Mouse (Mus musculus): ENCODE results near the gene Tcam1. TPM values are rescaled to one million over a fixed set of nuclear protein-coding genes. Genes with fewer than 3 reads are reported as not detected.

Gene Tcam1
- polyA plus RNA-seq, 1 experiment from 2014 or later = 0.10 TPM

DNA sequence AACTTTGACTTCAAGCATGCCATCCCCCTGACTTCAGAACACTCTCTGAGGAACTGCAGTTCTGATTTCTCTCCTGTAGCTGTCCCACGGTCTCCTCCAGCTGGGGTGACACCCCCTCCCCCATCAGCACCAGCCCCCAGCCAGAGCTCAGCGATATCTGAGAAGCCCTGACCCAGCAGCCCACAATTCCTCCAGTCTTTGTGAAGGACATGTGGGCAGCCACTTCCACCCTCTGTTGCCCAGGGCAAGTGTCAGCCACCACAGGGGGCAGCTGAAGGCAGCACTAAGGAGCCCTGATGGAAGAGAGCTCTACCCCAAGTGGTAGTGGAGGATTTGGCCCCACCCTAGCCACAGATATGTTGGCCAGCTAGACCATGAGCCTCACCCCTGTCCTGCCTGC is 57.6 kb downstream of the Tcam1 start:
- Histone ChIP-seq H3K9ac (ENCODE audit: low read length) (no peak overlapping the region), H3K27me3 (ENCODE audit: control insufficient read depth, insufficient read depth, low read length) (no peaks in the 10 kb centered on the region), H3K36me3 (ENCODE audit: control insufficient read depth, insufficient read depth, low read length) (no peaks in the 10 kb centered on the region), H3K4me2 (replicated peaks; ENCODE audit: low read depth) (no peak overlapping the region), H3K27ac (replicated peaks) (no peak overlapping the region), H3K4me1 (replicated peaks; ENCODE audit: control insufficient read depth, insufficient read depth) (no peaks in the 10 kb centered on the region), H3K9me3 (ENCODE audit: control insufficient read depth, low read length) (no peaks in the 10 kb centered on the region), H3K4me3 (ENCODE audit: low read depth, low read length) (no peak overlapping the region)
- WGBS = 9% methylated on average over 2 of the region's 2 CpGs
- ATAC-seq (ENCODE audit: low FRiP score, low TSS enrichment) (no peak), DNase-seq (ENCODE audit: low spot score) (no peak)
- TF ChIP-seq EP300 (optimal IDR thresholded peaks at IDR 0.05) (no peak), CTCF (IDR thresholded peaks at IDR 0.05; ENCODE audit: low read depth) (no peak)

DNA sequence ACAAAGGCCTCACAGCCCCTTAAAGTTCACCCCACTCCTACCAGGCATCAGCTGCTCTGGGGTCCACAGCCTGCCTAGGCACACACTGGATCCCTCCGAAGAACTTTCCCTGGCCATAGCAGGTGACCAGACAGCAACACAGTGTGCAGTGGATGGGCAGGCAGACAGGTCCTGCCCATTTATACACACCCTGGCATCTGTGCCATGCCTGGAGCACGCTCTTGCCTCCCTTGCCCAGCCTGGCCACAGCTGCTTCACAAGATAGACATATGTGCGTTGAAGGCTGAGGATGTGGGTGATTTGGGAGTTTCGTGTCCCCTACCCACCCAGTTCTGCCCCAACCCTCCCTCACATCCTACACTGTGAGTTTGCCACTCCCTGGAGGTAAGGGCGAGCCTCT is 61.6 kb downstream of the Tcam1 start:
- 72% methylated on average over 5 of the region's 5 CpGs for WGBS
- no peaks in the 10 kb centered on the region for H3K27me3 ChIP-seq (ENCODE audit: control insufficient read depth, insufficient read depth, low read length)

More for the DNA sequence above, 61.6 kb downstream of the Tcam1 start:
- ATAC-seq (ENCODE audit: low FRiP score, low TSS enrichment) (no peak), DNase-seq (ENCODE audit: low spot score) (no peak)
- TF ChIP-seq EP300 (optimal IDR thresholded peaks at IDR 0.05) (no peak), CTCF (IDR thresholded peaks at IDR 0.05; ENCODE audit: low read depth) (no peak)
- no peak overlapping the region for H3K27ac ChIP-seq (replicated peaks)
- H3K4me2 ChIP-seq (replicated peaks; ENCODE audit: low read depth) = no peak overlapping the region
- no peaks in the 10 kb centered on the region for H3K9me3 ChIP-seq (ENCODE audit: control insufficient read depth, low read length)
- no peak overlapping the region for H3K9ac ChIP-seq (ENCODE audit: low read length)
- H3K4me3 ChIP-seq (ENCODE audit: low read depth, low read length) = no peak overlapping the region
- no peaks in the 10 kb centered on the region for H3K36me3 ChIP-seq (ENCODE audit: control insufficient read depth, insufficient read depth, low read length)
- no peaks in the 10 kb centered on the region for H3K4me1 ChIP-seq (replicated peaks; ENCODE audit: control insufficient read depth, insufficient read depth)

Other genes with a start within 250 kb of the Tcam1 start
- 25.9 and 28.1 TPM in 2 replicates for gene Dcaf7, start 239.8 kb upstream of the Tcam1 start, polyA plus RNA-seq (2015; fragmentation: Nextera tagmentation; extraction: Ambion mirVana)
- gene Taco1, start 210.6 kb upstream of the Tcam1 start, polyA plus RNA-seq (2015; fragmentation: Nextera tagmentation; extraction: Ambion mirVana) = 7.6 and 8.1 TPM in 2 replicates
- 8.7 and 10.2 TPM in 2 replicates for gene Map3k3, start 192.1 kb upstream of the Tcam1 start, polyA plus RNA-seq (2015; fragmentation: Nextera tagmentation; extraction: Ambion mirVana)
- not detected in 2 replicates for gene Gm10840, start 115.8 kb upstream of the Tcam1 start, polyA plus RNA-seq (2015; fragmentation: Nextera tagmentation; extraction: Ambion mirVana)
- 45.3 and 48.7 TPM in 2 replicates for gene Limd2, start 115.8 kb upstream of the Tcam1 start, polyA plus RNA-seq (2015; fragmentation: Nextera tagmentation; extraction: Ambion mirVana)
- gene Strada, start 74.5 kb upstream of the Tcam1 start, polyA plus RNA-seq (2015; fragmentation: Nextera tagmentation; extraction: Ambion mirVana) = 9.9 and 11.8 TPM in 2 replicates
- 51.4 and 52.5 TPM in 2 replicates for gene Ccdc47, start 60.3 kb upstream of the Tcam1 start, polyA plus RNA-seq (2015; fragmentation: Nextera tagmentation; extraction: Ambion mirVana)
- 27.2 TPM in 2 replicates for gene Ddx42, start 59.7 kb upstream of the Tcam1 start, polyA plus RNA-seq (2015; fragmentation: Nextera tagmentation; extraction: Ambion mirVana)
- 24.4 and 24.5 TPM in 2 replicates for gene Ftsj3, start 20.6 kb upstream of the Tcam1 start, polyA plus RNA-seq (2015; fragmentation: Nextera tagmentation; extraction: Ambion mirVana)
- 202 and 206 TPM in 2 replicates for gene Psmc5, start 20.5 kb upstream of the Tcam1 start, polyA plus RNA-seq (2015; fragmentation: Nextera tagmentation; extraction: Ambion mirVana)
- 43.5 and 47.6 TPM in 2 replicates for gene Smarcd2, start 3.7 kb upstream of the Tcam1 start, polyA plus RNA-seq (2015; fragmentation: Nextera tagmentation; extraction: Ambion mirVana)
- not detected in 2 replicates for gene Gh, start 25.2 kb downstream of the Tcam1 start, polyA plus RNA-seq (2015; fragmentation: Nextera tagmentation; extraction: Ambion mirVana)
- gene Cd79b, start 38.1 kb downstream of the Tcam1 start, polyA plus RNA-seq (2015; fragmentation: Nextera tagmentation; extraction: Ambion mirVana) = 1.9 TPM in 2 replicates
- gene Scn4a, start 76.6 kb downstream of the Tcam1 start, polyA plus RNA-seq (2015; fragmentation: Nextera tagmentation; extraction: Ambion mirVana) = 0.02 and 0.12 TPM in 2 replicates
- gene Prr29, start 88.8 kb downstream of the Tcam1 start, polyA plus RNA-seq (2015; fragmentation: Nextera tagmentation; extraction: Ambion mirVana) = 0.23 and 0.41 TPM in 2 replicates
- gene Icam2, start 111.4 kb downstream of the Tcam1 start, polyA plus RNA-seq (2015; fragmentation: Nextera tagmentation; extraction: Ambion mirVana) = 12.7 and 13.2 TPM in 2 replicates
- 3.0 and 3.7 TPM in 2 replicates for gene Ern1, start 211.2 kb downstream of the Tcam1 start, polyA plus RNA-seq (2015; fragmentation: Nextera tagmentation; extraction: Ambion mirVana)